Comparison of ENCODE assay signal across 8 mouse cellular contexts in genomic region chr19:54048161-54048885, GRCm38 (mm10). TPM values are rescaled to one million over a fixed set of nuclear protein-coding genes. Genes with fewer than 3 reads are reported as not detected.
DNase-seq lines count a peak whose midpoint lies in the region; ATAC-seq and TF ChIP-seq lines count a peak whose summit lies in the region.

No protein-coding gene starts in this region.

- 9% methylated on average over 13 of the region's 13 CpGs for WGBS in kidney, embryonic 15.5 days
- WGBS in hindbrain, embryonic 16.5 days = 15% methylated on average over 13 of the region's 13 CpGs
- WGBS in midbrain, postnatal 0 days = 15% methylated on average over 13 of the region's 13 CpGs

- no peaks in the 10 kb centered on the region for H3K36me3 ChIP-seq in kidney, embryonic 15.5 days
- no peaks in the 10 kb centered on the region for H3K36me3 ChIP-seq in hindbrain, embryonic 16.5 days (ENCODE audit: control insufficient read depth, insufficient read depth, low read length)
- no peaks in the 10 kb centered on the region for H3K36me3 ChIP-seq in midbrain, postnatal 0 days (ENCODE audit: insufficient read depth, low read length)

- no peak overlapping the region for H3K9ac ChIP-seq in kidney, embryonic 15.5 days
- peak overlapping the region; percentile 2; the same call in 1 of the 2 replicates for H3K9ac ChIP-seq in hindbrain, embryonic 16.5 days (ENCODE audit: low read depth, low read length)
- H3K9ac ChIP-seq in midbrain, postnatal 0 days (replicated peaks; ENCODE audit: low read length, poor library complexity, severe bottlenecking) = 0 out of 2 replicates have a peak overlapping the region, but pooled peaks have one; percentile 57

- H3K4me3 ChIP-seq in kidney, embryonic 15.5 days (replicated peaks) = no peak overlapping the region
- H3K4me3 ChIP-seq in hindbrain, embryonic 16.5 days (ENCODE audit: low read length) = peak overlapping the region; percentile 63
- peak overlapping the region; percentile 65; the same call in 1 of the 2 replicates for H3K4me3 ChIP-seq in midbrain, postnatal 0 days (ENCODE audit: low read depth, low read length)

- peaks cover 42% of the 10 kb centered on the region for H3K4me1 ChIP-seq in kidney, embryonic 15.5 days
- peaks cover 30% of the 10 kb centered on the region for H3K4me1 ChIP-seq in hindbrain, embryonic 16.5 days (ENCODE audit: control insufficient read depth, insufficient read depth, low read depth, low read length)
- H3K4me1 ChIP-seq in midbrain, postnatal 0 days (ENCODE audit: insufficient read depth, low read length) = peaks cover 11% of the 10 kb centered on the region; the same call in 1 of the 2 replicates

- no peak for DNase-seq in kidney, adult 11 months
- peak; percentile 35 for DNase-seq in brain, embryonic 14.5 days (ENCODE audit: low read depth)
- DNase-seq in midbrain, postnatal 0 days (ENCODE audit: low spot score) = no peak
- DNase-seq in spleen, adult 12 weeks (ENCODE audit: low spot score) = no peak
- no peak for DNase-seq in thymus, postnatal 0 days (ENCODE audit: low spot score)

- peak overlapping the region; percentile 97 for H3K4me2 ChIP-seq in kidney, embryonic 15.5 days
- H3K4me2 ChIP-seq in hindbrain, embryonic 16.5 days (ENCODE audit: low read length) = peak overlapping the region; percentile 97
- H3K4me2 ChIP-seq in midbrain, postnatal 0 days (ENCODE audit: low read depth, low read length, poor library complexity, severe bottlenecking) = peak overlapping the region; percentile 97

- H3K9me3 ChIP-seq in kidney, embryonic 15.5 days (replicated peaks) = no peaks in the 10 kb centered on the region
- H3K9me3 ChIP-seq in hindbrain, embryonic 16.5 days (ENCODE audit: control insufficient read depth, low read length) = no peaks in the 10 kb centered on the region
- no peaks in the 10 kb centered on the region for H3K9me3 ChIP-seq in midbrain, postnatal 0 days (ENCODE audit: low read length)

- no peak for TF ChIP-seq CTCF in brain, embryonic 14.5 days (IDR thresholded peaks at IDR 0.05; ENCODE audit: borderline replicate concordance, extremely low read depth, insufficient read depth, insufficient read length)
- TF ChIP-seq CTCF in midbrain, postnatal 0 days (IDR thresholded peaks at IDR 0.05) = no peak

- no peak for ATAC-seq in kidney, embryonic 15.5 days (replicated peaks; ENCODE audit: low FRiP score)
- no peak for ATAC-seq in hindbrain, embryonic 16.5 days
- ATAC-seq in midbrain, postnatal 0 days (ENCODE audit: low FRiP score) = no peak
- no peak for ATAC-seq in inflammation-experienced regulatory T-cells, adult 6 months

- TF ChIP-seq POLR2A in brain, embryonic 14.5 days (IDR thresholded peaks at IDR 0.05; ENCODE audit: borderline replicate concordance, extremely low read depth, insufficient read depth, insufficient read length, poor library complexity, severe bottlenecking) = no peak

- no peak overlapping the region for H3K27ac ChIP-seq in kidney, embryonic 15.5 days
- H3K27ac ChIP-seq in hindbrain, embryonic 16.5 days (ENCODE audit: low read depth, low read length) = peak overlapping the region; percentile 13; the same call in 1 of the 2 replicates
- H3K27ac ChIP-seq in midbrain, postnatal 0 days (ENCODE audit: low read depth, low read length) = no peak overlapping the region

- H3K27me3 ChIP-seq in kidney, embryonic 15.5 days = peaks cover 65% of the 10 kb centered on the region
- peaks cover 16% of the 10 kb centered on the region for H3K27me3 ChIP-seq in hindbrain, embryonic 16.5 days (replicated peaks; ENCODE audit: control insufficient read depth, insufficient read depth, low read length)
- H3K27me3 ChIP-seq in midbrain, postnatal 0 days (ENCODE audit: insufficient read depth, low read length) = peaks cover 17% of the 10 kb centered on the region; the same call in 1 of the 2 replicates

RNA-seq across cellular contexts. Expression of gene Adra2a, which starts 4.4 kb away (rescaled TPM):
- polyA plus RNA-seq in kidney, embryonic 15.5 days (2015; fragmentation: Nextera tagmentation; extraction: Ambion mirVana) = 0.89 and 1.2 TPM in 2 replicates
- polyA plus RNA-seq in brain, embryonic 14.5 days (2012; rRNA removed) = 11.4 and 19.0 TPM in 2 replicates
- polyA plus RNA-seq in hindbrain, embryonic 16.5 days (2015; fragmentation: Nextera tagmentation; extraction: Ambion mirVana) = 3.8 and 4.1 TPM in 2 replicates
- 25.1 and 30.5 TPM in 2 replicates for total RNA-seq in midbrain, postnatal 0 days (2014; rRNA removed)
- 2.9 and 3.4 TPM in 2 replicates for polyA plus RNA-seq in midbrain, postnatal 0 days (2015; fragmentation: Nextera tagmentation; extraction: Ambion mirVana)
- not detected for polyA plus RNA-seq in inflammation-experienced regulatory T-cells, adult 6 months (2017; shearing (Covaris generic))
- polyA plus RNA-seq in thymus, postnatal 0 days (2015; fragmentation: Nextera tagmentation; extraction: Ambion mirVana) = 0.46 and 0.51 TPM in 2 replicates
